Mouse (Mus musculus): Measurements from ENCODE around the gene Adamts14. TPM values are rescaled to one million over a fixed set of nuclear protein-coding genes. Genes with fewer than 3 reads are reported as not detected.

Adamts14 gene
- polyA plus RNA-seq, 1 experiment from 2014 or later: 0.74 TPM

GRCm38 (mm10) chr10:61272089-61272626 lies 1.1 kb downstream of the Adamts14 start:
- Histone ChIP-seq H3K27me3 (ENCODE audit: insufficient read depth, poor library complexity, severe bottlenecking) (peaks cover 25% of the 10 kb centered on the region), H3K4me1 (peaks cover 43% of the 10 kb centered on the region), H3K9me3 (no peaks in the 10 kb centered on the region), H3K36me3 (no peaks in the 10 kb centered on the region), H3K4me3 (no peak overlapping the region), H3K27ac (no peak overlapping the region)
- DNase-seq (ENCODE audit: low spot score): no peak
- 26% methylated on average over 8 of the region's 8 CpGs for WGBS

- Histone ChIP-seq H3K27me3 (ENCODE audit: insufficient read depth, poor library complexity, severe bottlenecking) (peaks cover 9% of the 10 kb centered on the region; the same call in 1 of the 2 replicates), H3K36me3 (no peaks in the 10 kb centered on the region), H3K4me3 (no peak overlapping the region), H3K27ac (no peak overlapping the region), H3K9me3 (no peaks in the 10 kb centered on the region), H3K4me1 (peaks cover 15% of the 10 kb centered on the region)
- WGBS: 90% methylated on average over 5 of the region's 5 CpGs
- DNase-seq (ENCODE audit: low spot score): no peak
Measured at GRCm38 (mm10) chr10:61267378-61267777, 5.9 kb downstream of the Adamts14 start.

- H3K4me3 ChIP-seq: no peak overlapping the region
- no peaks in the 10 kb centered on the region for H3K36me3 ChIP-seq
- peaks cover 9% of the 10 kb centered on the region for H3K4me1 ChIP-seq
- H3K27ac ChIP-seq: no peak overlapping the region
- 78% methylated on average over 8 of the region's 8 CpGs for WGBS
- no peaks in the 10 kb centered on the region for H3K9me3 ChIP-seq
- peaks cover 9% of the 10 kb centered on the region; the same call in 1 of the 2 replicates for H3K27me3 ChIP-seq (ENCODE audit: insufficient read depth, poor library complexity, severe bottlenecking)
- no peak for DNase-seq (ENCODE audit: low spot score)
Measured at GRCm38 (mm10) chr10:61263606-61264005, 9.6 kb downstream of the Adamts14 start.

GRCm38 (mm10) chr10:61261229-61262156 lies 11.7 kb downstream of the Adamts14 start:
- Histone ChIP-seq H3K9me3 (no peaks in the 10 kb centered on the region; the same call in 1 of the 2 replicates), H3K36me3 (no peaks in the 10 kb centered on the region), H3K4me3 (no peak overlapping the region), H3K27ac (no peak overlapping the region), H3K4me1 (peaks cover 8% of the 10 kb centered on the region), H3K27me3 (ENCODE audit: insufficient read depth, poor library complexity, severe bottlenecking) (no peaks in the 10 kb centered on the region)
- no peak for DNase-seq (ENCODE audit: low spot score)
- WGBS: 60% methylated on average over 13 of the region's 13 CpGs

GRCm38 (mm10) chr10:61258131-61258530 lies 15.1 kb downstream of the Adamts14 start:
- Histone ChIP-seq H3K4me1 (peaks cover 8% of the 10 kb centered on the region), H3K36me3 (no peaks in the 10 kb centered on the region), H3K27me3 (ENCODE audit: insufficient read depth, poor library complexity, severe bottlenecking) (no peaks in the 10 kb centered on the region), H3K9me3 (no peaks in the 10 kb centered on the region; the same call in 1 of the 2 replicates), H3K27ac (no peak overlapping the region), H3K4me3 (no peak overlapping the region)
- 77% methylated on average over 1 of the region's 1 CpGs for WGBS
- no peak for DNase-seq (ENCODE audit: low spot score)

- no peaks in the 10 kb centered on the region for H3K27me3 ChIP-seq (ENCODE audit: insufficient read depth, poor library complexity, severe bottlenecking)
- no peak for DNase-seq (ENCODE audit: low spot score)
- peaks cover 5% of the 10 kb centered on the region for H3K4me1 ChIP-seq
- H3K27ac ChIP-seq: no peak overlapping the region
- no peaks in the 10 kb centered on the region for H3K36me3 ChIP-seq
- H3K9me3 ChIP-seq: no peaks in the 10 kb centered on the region; the same call in 1 of the 2 replicates
- no peak overlapping the region for H3K4me3 ChIP-seq
- WGBS: 93% methylated on average over 9 of the region's 9 CpGs
Measured at GRCm38 (mm10) chr10:61256665-61257064, 16.6 kb downstream of the Adamts14 start.

- Histone ChIP-seq H3K36me3 (no peaks in the 10 kb centered on the region), H3K27ac (no peak overlapping the region), H3K27me3 (ENCODE audit: insufficient read depth, poor library complexity, severe bottlenecking) (no peaks in the 10 kb centered on the region), H3K4me3 (no peak overlapping the region), H3K4me1 (0 out of 2 replicates have a peak, but pooled peaks cover 3% of the 10 kb centered on the region), H3K9me3 (no peaks in the 10 kb centered on the region; the same call in 1 of the 2 replicates)
- DNase-seq (ENCODE audit: low spot score): no peak
- 86% methylated on average over 8 of the region's 8 CpGs for WGBS
Measured at GRCm38 (mm10) chr10:61255190-61255589, 18.0 kb downstream of the Adamts14 start.

GRCm38 (mm10) chr10:61254761-61255160 lies 18.5 kb downstream of the Adamts14 start:
- DNase-seq (ENCODE audit: low spot score): no peak
- H3K27ac ChIP-seq: no peak overlapping the region
- WGBS: 85% methylated on average over 6 of the region's 6 CpGs
- H3K9me3 ChIP-seq: no peaks in the 10 kb centered on the region; the same call in 1 of the 2 replicates
- H3K4me3 ChIP-seq: no peak overlapping the region
- no peaks in the 10 kb centered on the region for H3K36me3 ChIP-seq
- H3K4me1 ChIP-seq: peaks cover 5% of the 10 kb centered on the region; the same call in 1 of the 2 replicates
- H3K27me3 ChIP-seq (ENCODE audit: insufficient read depth, poor library complexity, severe bottlenecking): no peaks in the 10 kb centered on the region

GRCm38 (mm10) chr10:61249951-61250350 lies 23.3 kb downstream of the Adamts14 start:
- 53% methylated on average over 2 of the region's 2 CpGs for WGBS
- H3K27ac ChIP-seq: no peak overlapping the region
- no peaks in the 10 kb centered on the region for H3K36me3 ChIP-seq
- no peak overlapping the region for H3K4me3 ChIP-seq
- peaks cover 6% of the 10 kb centered on the region; the same call in 1 of the 2 replicates for H3K4me1 ChIP-seq
- no peak for DNase-seq (ENCODE audit: low spot score)
- no peaks in the 10 kb centered on the region for H3K9me3 ChIP-seq
- H3K27me3 ChIP-seq (ENCODE audit: insufficient read depth, poor library complexity, severe bottlenecking): no peaks in the 10 kb centered on the region

- H3K4me1 ChIP-seq: peaks cover 6% of the 10 kb centered on the region; the same call in 1 of the 2 replicates
Measured at GRCm38 (mm10) chr10:61248596-61249114, 24.6 kb downstream of the Adamts14 start.

GRCm38 (mm10) chr10:61246288-61246687 lies 26.9 kb downstream of the Adamts14 start:
- DNase-seq (ENCODE audit: low spot score): no peak
- 86% methylated on average over 6 of the region's 6 CpGs for WGBS
- H3K36me3 ChIP-seq: no peaks in the 10 kb centered on the region
- H3K27ac ChIP-seq: no peak overlapping the region
- H3K9me3 ChIP-seq: no peaks in the 10 kb centered on the region
- H3K4me3 ChIP-seq: no peak overlapping the region
- H3K4me1 ChIP-seq: peaks cover 15% of the 10 kb centered on the region
- H3K27me3 ChIP-seq (ENCODE audit: insufficient read depth, poor library complexity, severe bottlenecking): no peaks in the 10 kb centered on the region; the same call in 1 of the 2 replicates

More at GRCm38 (mm10) chr10:61248596-61249114, 24.6 kb downstream of the Adamts14 start:
- H3K27ac ChIP-seq: no peak overlapping the region
- H3K4me3 ChIP-seq: no peak overlapping the region
- H3K9me3 ChIP-seq: no peaks in the 10 kb centered on the region
- no peaks in the 10 kb centered on the region for H3K36me3 ChIP-seq
- DNase-seq (ENCODE audit: low spot score): no peak
- 74% methylated on average over 13 of the region's 13 CpGs for WGBS
- H3K27me3 ChIP-seq (ENCODE audit: insufficient read depth, poor library complexity, severe bottlenecking): no peaks in the 10 kb centered on the region

GRCm38 (mm10) chr10:61241961-61242421 lies 31.2 kb downstream of the Adamts14 start:
- WGBS: 63% methylated on average over 4 of the region's 4 CpGs
- Histone ChIP-seq H3K27ac (no peak overlapping the region), H3K9me3 (peaks cover 4% of the 10 kb centered on the region; the same call in 1 of the 2 replicates), H3K27me3 (ENCODE audit: insufficient read depth, poor library complexity, severe bottlenecking) (peaks cover 5% of the 10 kb centered on the region; the same call in 1 of the 2 replicates), H3K4me3 (no peak overlapping the region), H3K4me1 (peaks cover 25% of the 10 kb centered on the region), H3K36me3 (0 out of 2 replicates have a peak, but pooled peaks cover 3% of the 10 kb centered on the region)
- DNase-seq (ENCODE audit: low spot score): no peak
